Mouse (Mus musculus): ENCODE results near the gene Cnbd2. TPM values are rescaled to one million over a fixed set of nuclear protein-coding genes. Genes with fewer than 3 reads are reported as not detected.

Gene Cnbd2
- total RNA-seq, 2 experiments from 2014 or later = 1.4 to 2.1 TPM

- intact Hi-C loops (cut with DNase I; ENCODE audit: low total_unique reads) = loop anchor here (5.0 kb wide), 1 partner anchor 76 kb away; no protein-coding TSS in a partner anchor
- peak; percentile 56 for DNase-seq
These were observed 108.7 kb downstream of the Cnbd2 start, which contains the start of gene Epb41l1 for GRCm38 (mm10) chr2:156420694-156421380. Epb41l1 (plus strand) TSS chr2:156420909.

- intact Hi-C loops (cut with DNase I; ENCODE audit: low total_unique reads) = loop anchor here (5.0 kb wide), 1 partner anchor 76 kb away; no protein-coding TSS in a partner anchor
- DNase-seq = peak; percentile 16
These were observed 109.4 kb downstream of the Cnbd2 start for GRCm38 (mm10) chr2:156421381-156422110.

DNA sequence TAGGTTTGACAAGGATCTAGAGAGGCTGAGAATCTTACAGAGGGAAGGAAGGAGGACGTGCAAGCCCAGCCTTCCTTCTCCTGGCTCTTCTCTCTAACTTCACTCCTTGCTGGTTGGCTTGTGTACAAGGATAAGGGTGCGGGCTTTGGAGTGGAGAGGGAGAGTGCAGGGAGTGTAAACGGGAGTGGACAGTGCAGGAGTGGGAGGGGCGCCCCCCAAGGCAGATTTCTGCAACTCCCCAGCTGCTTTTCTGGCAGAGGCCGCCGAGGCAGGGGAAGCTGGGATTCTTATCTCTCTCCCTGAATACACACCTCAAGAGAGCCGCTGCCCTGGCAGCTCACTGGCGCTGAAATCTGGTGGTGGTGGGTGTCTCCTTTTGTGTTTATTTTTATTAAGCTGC is 110.5 kb downstream of the Cnbd2 start:
- DNase-seq = no peak
- intact Hi-C loops (cut with DNase I; ENCODE audit: low total_unique reads) = loop anchor here (5.0 kb wide), 1 partner anchor 75 kb away; no protein-coding TSS in a partner anchor

DNA sequence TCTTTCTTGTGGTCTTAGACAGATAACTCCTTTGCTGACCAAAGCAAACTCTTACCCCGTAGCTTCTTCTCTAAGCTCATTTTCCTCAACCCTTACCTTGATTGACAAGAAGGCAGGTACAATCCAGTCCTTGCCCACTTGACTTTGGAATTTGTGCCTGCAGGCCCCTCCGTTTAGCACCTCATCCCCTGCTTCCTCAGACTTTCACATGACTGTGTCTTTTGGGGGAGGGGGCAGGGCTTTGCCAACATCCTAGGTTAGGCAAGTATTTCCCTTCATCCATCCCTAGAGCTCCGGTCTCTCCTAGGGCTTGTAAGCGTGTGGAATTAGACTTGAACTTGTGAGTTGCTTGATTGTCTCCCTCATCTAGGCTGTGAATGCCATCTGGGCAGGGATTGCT is 111.6 kb downstream of the Cnbd2 start:
- intact Hi-C loops (cut with DNase I; ENCODE audit: low total_unique reads) = loop anchor here (5.0 kb wide), 1 partner anchor 74 kb away; no protein-coding TSS in a partner anchor
- no peak for DNase-seq

Small RNA genes within 50 kb of the gene (microRNA-seq; reads per million reads assigned to microRNA genes)
- gene Gm22758 (0 reads per million in 2 experiments), gene Gm22759 (0 reads per million in 2 experiments)

Other genes starting within 250 kb of the Cnbd2 start
- under 1 TPM; 0.57 to 0.86 TPM for gene Spag4, start 247.1 kb upstream of the Cnbd2 start, total RNA-seq (2021)
- 10 to 100 TPM; 11.3 to 16.0 TPM for gene Cpne1, start 200.3 kb upstream of the Cnbd2 start, total RNA-seq (2021)
- 1 to 10 TPM; 8.2 to 8.3 TPM for gene Rbm12, start 200.3 kb upstream of the Cnbd2 start, total RNA-seq (2021)
- gene Gm28036, start 185.2 kb upstream of the Cnbd2 start, total RNA-seq (2021) = 1 to 10 TPM; 4.4 to 9.5 TPM
- 100 to 1,000 TPM; 216 to 217 TPM for gene Romo1, start 168.3 kb upstream of the Cnbd2 start, total RNA-seq (2021)
- 10 to 100 TPM; 53.6 to 65.4 TPM for gene Nfs1, start 168.1 kb upstream of the Cnbd2 start, total RNA-seq (2021)
- gene Rbm39, start 132.1 kb upstream of the Cnbd2 start, total RNA-seq (2021) = 100 to 1,000 TPM in 1 of 2 experiments, 10 to 100 TPM in 1; 99.7 to 123 TPM
- gene Phf20, start 115.8 kb upstream of the Cnbd2 start, total RNA-seq (2021) = 10 to 100 TPM; 17.1 to 22.1 TPM
- gene Scand1, start 405 bp downstream of the Cnbd2 start, total RNA-seq (2021) = 10 to 100 TPM; 61.1 to 65.0 TPM
- 10 to 100 TPM in 1 of 2 experiments, 1 to 10 TPM in 1; 8.0 to 11.8 TPM for gene Epb41l1, start 108.6 kb downstream of the Cnbd2 start, total RNA-seq (2021)
- 10 to 100 TPM; 18.9 to 20.1 TPM for gene Aar2, start 235.3 kb downstream of the Cnbd2 start, total RNA-seq (2021)

All from gastrocnemius, postnatal 14 days (tissue).